Mouse (Mus musculus) G1E (cell line): ENCODE data around the gene Zdhhc12. TPM values are rescaled to one million over a fixed set of nuclear protein-coding genes. Genes with fewer than 3 reads are reported as not detected.
A peak's percentile ranks its signal among the peaks of the same experiment; 100 is the strongest.

Experiments
- ATAC-seq: 2 replicates; pipeline ENCODE4 v1.8.0; 2016; ENCODE audit warnings: mild to moderate bottlenecking; ENCODE audit not compliant: insufficient number of reproducible peaks, poor library complexity, low FRiP score, severe bottlenecking; ENCODE audit errors: extremely low read depth
- DNase-seq: peaks from one replicate; pipeline ENCODE4 v3.0.0; 2012; ENCODE audit warnings: low spot score
- H3K27me3 ChIP-seq: 2 replicates; pipeline ENCODE4 v1.6.1; 2012; ENCODE audit warnings: mild to moderate bottlenecking, low read length, inconsistent platforms; ENCODE audit not compliant: insufficient read depth
- H3K36me3 ChIP-seq: replicated peaks from 2 replicates; pipeline ENCODE3; 2012; ENCODE audit warnings: mild to moderate bottlenecking, inconsistent platforms
- H3K4me1 ChIP-seq: 2 replicates; pipeline ENCODE4 v1.6.1; 2012; ENCODE audit warnings: low read depth, low read length, inconsistent platforms, mixed read lengths; ENCODE audit not compliant: insufficient read depth
- H3K4me3 ChIP-seq: 2 replicates; pipeline ENCODE4 v1.5.1; 2012; ENCODE audit warnings: low read depth, mild to moderate bottlenecking, inconsistent platforms, low read length, moderate library complexity, mixed read lengths
- H3K9me3 ChIP-seq: replicated peaks from 2 replicates; pipeline ENCODE4 v1.6.1; 2012; ENCODE audit warnings: inconsistent platforms
- CTCF ChIP-seq: IDR thresholded peaks from 2 replicates; pipeline ENCODE4 v1.5.1; 2012; ENCODE audit warnings: low read depth, low read length, inconsistent platforms, mixed read lengths
- GATA1 ChIP-seq: IDR thresholded peaks from 2 replicates; pipeline ENCODE4 v1.6.1; 2012; ENCODE audit warnings: borderline replicate concordance, low read length, inconsistent platforms, mixed read lengths
- GATA2 ChIP-seq: IDR thresholded peaks from 2 replicates; pipeline ENCODE4 v1.6.1; 2012; ENCODE audit warnings: low read depth, low read length, inconsistent platforms, borderline replicate concordance
- POLR2AphosphoS5 ChIP-seq: IDR thresholded peaks from 2 replicates; pipeline ENCODE4 v1.6.1; 2012; ENCODE audit warnings: low read depth, low read length, inconsistent platforms; ENCODE audit not compliant: insufficient replicate concordance
- TAL1 ChIP-seq: conservative IDR thresholded peaks from 2 replicates; pipeline ENCODE4 v1.6.1; 2012; ENCODE audit warnings: low read depth, low read length, inconsistent platforms, mixed read lengths
- polyA plus RNA-seq: library from polyadenylated mRNA; stranded (reverse); fragments of >175 nt; gene quantifications from 2 replicates; pipeline ENCODE4 v1.2.3, GENCODE M21; 2012
- total RNA-seq, 2 experiments: library from RNA; stranded (forward) in 1 of 2; stranded (reverse) in 1 of 2; fragments of 200-1000 nt in 1 of 2; fragments of >200 nt in 1 of 2; fragmentation: Nextera tagmentation in 1 of 2; gene quantifications; 2 replicates each; pipeline ENCODE4 v1.2.3; 2014 to 2017

Gene Zdhhc12
- total and polyA plus RNA-seq, 3 experiments = 9.5 to 31.4 (median 25.4) TPM

DNA sequence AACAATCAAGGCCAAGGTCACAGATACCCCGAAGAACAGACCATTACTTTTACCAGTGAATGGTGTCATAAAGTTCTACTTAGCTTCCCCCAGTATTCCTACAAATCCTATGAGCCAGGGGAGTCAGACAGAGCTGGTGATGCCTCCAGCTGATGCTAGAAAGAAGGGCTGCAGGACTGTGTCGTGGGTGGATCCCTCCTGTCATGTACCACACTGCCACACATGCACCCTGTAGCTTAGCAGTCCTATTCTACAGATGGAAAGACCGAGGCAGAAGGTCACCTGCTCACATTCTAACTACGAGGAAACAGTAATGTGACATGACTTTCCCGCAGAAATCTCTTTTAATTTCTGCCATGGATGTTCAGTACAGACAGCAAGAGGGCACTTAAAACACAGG, 29.3 kb upstream of the Zdhhc12 start:
- H3K4me1 ChIP-seq = peaks cover 29% of the 10 kb centered on the region
- H3K27me3 ChIP-seq = no peaks in the 10 kb centered on the region
- no peak overlapping the region for H3K4me3 ChIP-seq
- ATAC-seq (no peak), DNase-seq (no peak)
- TF ChIP-seq TAL1 (no peak), GATA2 (no peak), POLR2AphosphoS5 (no peak), GATA1 (no peak), CTCF (no peak)
- peaks cover 45% of the 10 kb centered on the region for H3K36me3 ChIP-seq
- H3K9me3 ChIP-seq = no peaks in the 10 kb centered on the region

DNA sequence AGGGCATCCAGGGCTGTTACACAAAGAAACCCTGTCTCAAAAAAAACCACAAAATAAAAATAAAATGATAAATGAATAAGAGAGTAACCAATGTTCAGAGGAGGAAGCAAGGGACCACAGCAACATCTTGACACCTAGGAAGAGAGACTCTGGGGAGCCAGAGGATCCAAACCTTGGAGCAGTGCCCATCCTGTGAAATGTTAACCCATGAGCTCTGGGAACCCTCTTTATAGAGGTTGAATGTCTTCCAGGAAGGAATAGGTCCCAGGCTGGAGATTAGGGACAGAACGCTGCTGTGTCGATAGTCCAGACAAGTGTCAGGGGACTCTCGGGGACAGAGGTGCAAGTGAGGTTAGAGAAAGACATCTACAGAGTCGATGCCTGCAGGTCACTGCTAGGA, 26.8 kb upstream of the Zdhhc12 start:
- Histone ChIP-seq H3K4me3 (no peak overlapping the region), H3K36me3 (peaks cover 55% of the 10 kb centered on the region), H3K4me1 (peaks cover 26% of the 10 kb centered on the region), H3K9me3 (no peaks in the 10 kb centered on the region), H3K27me3 (no peaks in the 10 kb centered on the region)
- TF ChIP-seq GATA1 (no peak), GATA2 (no peak), POLR2AphosphoS5 (no peak), CTCF (no peak), TAL1 (no peak)
- ATAC-seq (no peak), DNase-seq (no peak)

DNA sequence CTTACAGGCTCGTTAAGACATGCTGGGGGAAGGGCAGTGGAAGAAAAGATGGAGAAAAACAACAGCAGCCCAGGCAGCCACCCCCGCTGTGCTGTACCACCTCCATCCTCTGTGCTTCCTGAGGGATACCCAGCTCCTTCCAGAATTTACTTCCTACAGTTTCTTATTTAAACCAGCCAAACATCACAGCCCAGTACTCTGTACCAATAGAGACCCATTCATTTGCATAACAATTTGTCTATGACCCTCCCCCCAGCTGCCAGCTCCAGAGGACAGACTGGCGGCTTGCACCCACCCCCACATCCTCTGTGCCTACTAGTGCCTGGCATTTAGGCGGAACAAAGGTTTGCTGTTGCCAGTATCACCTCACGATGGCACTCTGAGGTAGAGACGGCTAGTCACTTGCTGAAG, 26.2 kb upstream of the Zdhhc12 start:
- Histone ChIP-seq H3K4me1 (peaks cover 19% of the 10 kb centered on the region), H3K4me3 (no peak overlapping the region), H3K27me3 (no peaks in the 10 kb centered on the region), H3K36me3 (peaks cover 61% of the 10 kb centered on the region), H3K9me3 (no peaks in the 10 kb centered on the region)
- ATAC-seq (no peak), DNase-seq (no peak)
- TF ChIP-seq POLR2AphosphoS5 (no peak), CTCF (no peak), TAL1 (no peak), GATA2 (no peak), GATA1 (no peak)

DNA sequence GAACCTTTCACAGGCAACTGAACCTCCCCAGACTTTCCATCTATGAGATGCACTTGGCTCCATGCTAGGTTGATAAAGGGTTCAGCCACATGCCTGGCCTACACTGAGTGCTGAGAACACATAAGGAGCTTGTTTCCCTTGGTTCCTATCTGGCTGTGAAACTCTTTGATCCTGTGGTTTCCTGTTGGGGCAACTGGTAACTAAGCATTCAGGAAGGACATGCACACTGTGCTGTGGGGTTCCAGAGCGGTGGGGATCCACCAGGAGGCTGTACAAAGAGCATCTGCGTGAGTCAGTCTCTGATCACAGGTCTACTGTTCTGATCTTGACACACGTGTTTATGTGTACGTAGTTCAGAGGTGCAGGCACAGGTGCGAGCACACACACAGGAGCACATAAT, 19.1 kb upstream of the Zdhhc12 start:
- TF ChIP-seq CTCF (no peak), GATA1 (no peak), TAL1 (no peak), GATA2 (no peak), POLR2AphosphoS5 (no peak)
- H3K36me3 ChIP-seq = peaks cover 72% of the 10 kb centered on the region
- H3K27me3 ChIP-seq = no peaks in the 10 kb centered on the region
- DNase-seq (no peak), ATAC-seq (no peak)
- H3K4me1 ChIP-seq = peaks cover 16% of the 10 kb centered on the region; the same call in 1 of the 2 replicates
- no peak overlapping the region for H3K4me3 ChIP-seq
- H3K9me3 ChIP-seq = no peaks in the 10 kb centered on the region

DNA sequence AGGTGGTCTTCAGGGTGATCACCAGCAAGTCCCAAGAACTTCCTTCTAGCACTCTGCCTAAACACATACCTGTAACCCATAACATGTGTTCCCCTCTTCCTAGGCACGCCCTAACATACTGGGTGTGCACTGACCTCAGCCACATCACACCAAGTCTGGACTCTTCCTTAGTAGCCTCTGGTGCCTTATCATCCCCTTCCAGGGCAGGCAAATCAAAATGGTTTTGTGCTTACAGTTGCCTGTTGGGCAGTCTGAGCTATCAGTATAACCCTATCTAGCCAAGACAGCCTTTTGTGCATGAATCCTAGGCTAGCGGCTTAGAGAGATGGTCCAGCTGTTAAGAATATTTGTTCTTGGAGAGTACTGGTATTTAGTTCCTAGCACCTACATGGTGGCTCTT, 18.1 kb upstream of the Zdhhc12 start:
- no peaks in the 10 kb centered on the region for H3K9me3 ChIP-seq
- H3K4me3 ChIP-seq = no peak overlapping the region
- H3K4me1 ChIP-seq = peaks cover 16% of the 10 kb centered on the region; the same call in 1 of the 2 replicates
- peaks cover 81% of the 10 kb centered on the region for H3K36me3 ChIP-seq
- TF ChIP-seq TAL1 (peak; percentile 40; the same call in 1 of the 2 replicates), GATA2 (no peak)
- ATAC-seq = no peak
- DNase-seq = no peak
- no peaks in the 10 kb centered on the region; the same call in 1 of the 2 replicates for H3K27me3 ChIP-seq

DNA sequence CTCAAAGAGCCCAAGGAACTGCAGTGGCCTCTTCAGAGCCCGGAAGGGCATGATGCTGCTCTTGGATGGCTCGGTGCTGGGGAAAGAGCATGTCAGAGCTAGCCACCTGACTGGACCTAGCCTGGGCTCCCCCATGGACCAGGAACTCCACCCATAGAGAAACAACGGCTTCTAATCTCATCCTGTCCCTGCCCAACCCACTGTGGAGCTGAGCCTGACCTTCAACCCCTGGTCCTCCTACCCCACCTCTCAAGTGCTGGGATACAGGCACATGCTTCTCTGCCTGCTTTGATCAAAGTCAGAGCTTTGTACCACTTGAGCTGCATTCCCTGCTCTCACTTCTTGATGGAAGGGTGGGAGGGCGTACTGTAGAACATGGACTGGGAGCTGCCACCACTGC, 14.8 kb upstream of the Zdhhc12 start:
- Histone ChIP-seq H3K36me3 (peaks cover 82% of the 10 kb centered on the region), H3K27me3 (no peaks in the 10 kb centered on the region; the same call in 1 of the 2 replicates), H3K4me1 (peaks cover 16% of the 10 kb centered on the region; the same call in 1 of the 2 replicates), H3K4me3 (no peak overlapping the region), H3K9me3 (no peaks in the 10 kb centered on the region)
- ATAC-seq = no peak
- no peak for DNase-seq
- TF ChIP-seq POLR2AphosphoS5 (no peak), GATA1 (no peak), TAL1 (no peak), GATA2 (no peak)

DNA sequence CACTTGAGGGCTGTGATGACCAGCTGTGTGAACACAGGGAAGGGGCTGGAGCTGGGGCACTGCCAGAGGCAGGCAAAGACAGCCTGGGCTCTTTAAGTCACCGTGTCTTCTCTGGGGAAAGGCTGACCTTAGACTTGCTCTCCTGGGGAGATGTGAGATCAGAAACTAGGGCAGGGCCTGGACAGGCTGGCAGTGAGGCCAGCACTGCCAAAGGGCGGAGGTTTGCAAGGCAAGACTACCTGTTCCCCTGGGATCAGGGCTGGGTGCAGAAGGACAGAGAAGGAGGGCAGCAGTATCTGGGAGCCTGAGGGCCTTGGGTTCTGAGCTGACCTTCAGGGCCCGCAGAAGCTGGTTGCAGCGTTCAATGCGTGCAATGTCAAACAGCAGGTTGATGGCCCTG, 14.2 kb upstream of the Zdhhc12 start:
- TF ChIP-seq TAL1 = no peak
- no peak for TF ChIP-seq GATA1
- TF ChIP-seq CTCF = no peak
- TF ChIP-seq POLR2AphosphoS5 = no peak
- no peak for TF ChIP-seq GATA2
- H3K36me3 ChIP-seq = peaks cover 82% of the 10 kb centered on the region
- H3K9me3 ChIP-seq = no peaks in the 10 kb centered on the region
- peaks cover 14% of the 10 kb centered on the region; the same call in 1 of the 2 replicates for H3K4me1 ChIP-seq
- ATAC-seq (no peak), DNase-seq (no peak)
- H3K27me3 ChIP-seq = no peaks in the 10 kb centered on the region; the same call in 1 of the 2 replicates
- H3K4me3 ChIP-seq = no peak overlapping the region
